Mouse (Mus musculus): Measurements from ENCODE around the gene 1700013F07Rik. TPM values are rescaled to one million over a fixed set of nuclear protein-coding genes. Genes with fewer than 3 reads are reported as not detected.
A peak's percentile ranks its signal among the peaks of the same experiment; 100 is the strongest.
"Not testable (repeated sequence)": the region's sequence is repeated elsewhere in the genome, so short reads cannot be mapped to it uniquely, and the experiment has no call there.

The 1700013F07Rik gene
- total RNA-seq, 2 experiments from 2014 or later = not detected

DNA sequence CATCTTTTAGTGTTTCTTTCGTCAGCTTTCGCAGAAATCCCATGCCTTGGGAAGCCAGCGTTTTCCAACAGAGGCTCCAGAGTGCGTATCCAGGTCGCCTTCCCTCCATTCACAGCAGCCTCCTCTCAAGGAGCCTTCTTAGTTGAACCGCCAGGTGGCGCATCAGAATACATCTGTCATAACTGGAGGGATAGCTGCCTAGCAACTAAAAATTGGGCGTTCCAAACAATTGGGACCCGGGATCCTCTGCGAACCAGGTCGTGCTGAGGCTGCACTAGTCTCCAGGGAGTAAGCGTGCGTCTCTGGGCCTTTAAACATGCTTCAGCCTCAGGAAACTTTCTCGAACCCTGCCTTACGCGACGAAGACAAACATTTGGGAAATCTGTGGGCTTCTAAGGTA, 3.4 kb downstream of the 1700013F07Rik start:
- ATAC-seq (replicated peaks; ENCODE audit: low FRiP score, poor library complexity, severe bottlenecking) = peak; percentile 89

DNA sequence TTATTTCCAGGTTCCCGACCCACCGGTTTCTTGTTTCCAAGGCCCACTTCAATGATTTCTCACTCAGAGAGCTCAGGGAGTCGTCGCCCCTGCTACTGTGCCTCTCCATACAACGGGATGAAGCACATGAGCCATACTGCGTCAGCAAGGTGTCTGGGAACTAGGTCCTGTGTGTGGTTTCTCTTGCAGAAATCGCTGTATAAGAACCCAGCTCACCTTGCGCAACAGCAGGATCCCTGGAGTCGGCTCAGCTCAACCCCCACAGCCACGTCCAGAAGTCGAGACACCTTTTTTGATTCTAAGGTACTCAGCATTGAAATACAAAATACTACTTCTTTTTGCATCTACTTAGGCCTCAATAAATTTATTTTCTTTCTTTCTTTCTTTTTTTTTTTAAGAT, 8.3 kb downstream of the 1700013F07Rik start:
- no peak for ATAC-seq (replicated peaks; ENCODE audit: low FRiP score, poor library complexity, severe bottlenecking)

DNA sequence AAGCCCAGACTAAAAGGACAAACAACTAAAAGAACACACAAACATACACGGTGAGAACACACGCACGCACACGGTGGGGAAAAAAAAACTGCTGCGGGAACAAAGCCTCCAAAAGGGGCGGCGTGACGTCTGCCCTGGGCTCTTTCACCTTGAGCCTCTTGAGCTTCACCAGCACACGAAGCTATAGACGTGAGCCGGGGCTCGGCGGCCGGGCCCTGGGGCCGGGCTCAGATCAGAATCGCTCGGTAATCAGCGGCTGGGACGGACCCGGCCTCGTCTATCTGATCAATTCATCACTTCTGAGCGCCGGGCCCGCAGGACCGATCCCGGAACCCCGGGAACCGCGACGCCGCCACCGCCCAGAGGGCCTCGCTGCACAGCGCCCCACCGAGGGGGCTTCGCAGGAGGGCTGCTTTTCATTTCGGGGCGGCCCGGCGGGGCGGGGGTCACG, 20.2 kb downstream of the 1700013F07Rik start:
- ATAC-seq (replicated peaks; ENCODE audit: low FRiP score, poor library complexity, severe bottlenecking) = peak; percentile 31

DNA sequence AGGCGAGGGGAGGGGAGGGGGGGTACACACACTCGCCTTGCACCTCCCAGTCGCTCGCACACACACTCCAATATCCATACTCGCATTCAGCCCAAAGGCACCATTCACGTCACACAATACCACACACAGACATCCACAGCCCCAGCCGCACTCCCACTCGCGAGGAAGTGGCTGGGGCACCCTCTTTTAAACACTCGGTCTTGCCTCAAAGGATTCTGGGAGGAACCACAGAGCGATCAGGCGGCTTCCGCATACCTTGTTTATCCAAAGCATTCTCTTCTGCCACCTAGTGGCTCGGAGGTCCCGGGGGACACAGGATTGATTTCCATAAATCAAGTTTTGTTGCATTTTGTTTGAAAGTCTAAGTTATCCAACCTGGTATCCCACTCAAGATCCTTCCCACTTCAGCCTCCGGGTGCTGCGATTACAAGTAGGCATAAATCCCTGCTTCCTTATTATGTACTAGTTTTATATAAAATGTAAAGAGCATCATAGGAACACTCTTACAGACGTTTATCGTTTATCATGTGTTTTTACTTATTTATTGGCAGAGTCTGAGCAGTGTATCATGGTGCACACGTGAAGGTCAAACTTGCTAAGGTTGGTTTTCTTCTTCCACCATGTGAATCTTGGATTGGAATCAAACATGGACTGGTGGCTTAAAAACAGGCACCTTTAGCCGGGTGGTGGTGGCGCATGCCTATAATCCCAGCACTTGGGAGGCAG, 20.8 kb downstream of the 1700013F07Rik start:
- peak; percentile 97 for ATAC-seq (replicated peaks; ENCODE audit: low FRiP score, poor library complexity, severe bottlenecking)

DNA sequence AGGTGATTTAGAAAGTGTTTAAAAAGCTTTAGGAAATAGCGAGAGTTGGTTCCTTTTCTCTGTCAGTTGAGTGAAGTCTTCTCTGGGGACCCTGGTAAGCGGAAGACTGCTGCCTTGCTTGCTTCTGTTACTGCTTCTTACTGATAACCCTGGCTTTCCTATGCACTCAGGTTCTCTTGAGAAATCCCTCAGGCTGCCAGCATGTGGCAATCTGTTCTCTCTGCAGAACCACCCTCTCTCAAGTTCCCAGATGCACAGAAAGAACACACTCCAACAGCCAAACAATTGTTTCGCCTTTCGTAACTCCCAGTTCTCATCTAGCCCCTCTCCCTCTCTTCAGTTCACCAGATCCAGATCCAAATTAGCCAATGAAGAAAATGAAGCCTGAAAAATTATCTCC, 23.9 kb downstream of the 1700013F07Rik start:
- no peak for ATAC-seq (replicated peaks; ENCODE audit: low FRiP score, poor library complexity, severe bottlenecking)

DNA sequence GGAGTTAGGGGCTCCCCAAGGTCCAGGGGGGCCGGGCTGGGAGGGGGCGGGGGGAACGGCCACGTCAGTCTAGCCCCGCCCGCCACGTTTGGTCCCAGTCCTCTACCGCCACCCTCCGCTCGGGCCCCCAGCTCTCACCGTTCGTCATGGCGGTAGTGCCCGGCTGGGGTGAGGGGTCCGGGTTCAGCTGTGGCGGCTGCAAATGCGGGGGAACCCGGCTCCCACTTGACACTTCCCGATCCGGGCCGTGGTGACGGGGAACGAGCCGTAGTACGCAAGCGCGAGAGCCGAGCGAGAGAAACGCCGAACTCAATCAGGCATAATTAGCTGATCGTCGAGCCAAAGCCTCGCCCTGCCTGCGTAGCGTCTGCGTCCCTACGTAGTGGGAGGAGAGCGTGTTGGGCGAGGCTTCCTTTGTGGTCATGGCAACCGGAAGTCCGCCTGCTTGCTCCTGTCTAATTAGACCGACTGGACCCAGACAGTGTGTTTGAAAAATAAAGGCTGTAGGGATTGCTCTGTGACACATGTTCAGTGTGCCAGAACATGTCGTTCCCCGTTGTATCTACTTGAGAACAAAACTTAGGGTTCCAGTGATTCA, 28.3 kb downstream of the 1700013F07Rik start, which contains the start of gene Tmem167b:
Tmem167b (minus strand) TSS at position 334 of the 598 bp plus-strand sequence.
- peak; percentile 90 for ATAC-seq (replicated peaks; ENCODE audit: low FRiP score, poor library complexity, severe bottlenecking)

DNA sequence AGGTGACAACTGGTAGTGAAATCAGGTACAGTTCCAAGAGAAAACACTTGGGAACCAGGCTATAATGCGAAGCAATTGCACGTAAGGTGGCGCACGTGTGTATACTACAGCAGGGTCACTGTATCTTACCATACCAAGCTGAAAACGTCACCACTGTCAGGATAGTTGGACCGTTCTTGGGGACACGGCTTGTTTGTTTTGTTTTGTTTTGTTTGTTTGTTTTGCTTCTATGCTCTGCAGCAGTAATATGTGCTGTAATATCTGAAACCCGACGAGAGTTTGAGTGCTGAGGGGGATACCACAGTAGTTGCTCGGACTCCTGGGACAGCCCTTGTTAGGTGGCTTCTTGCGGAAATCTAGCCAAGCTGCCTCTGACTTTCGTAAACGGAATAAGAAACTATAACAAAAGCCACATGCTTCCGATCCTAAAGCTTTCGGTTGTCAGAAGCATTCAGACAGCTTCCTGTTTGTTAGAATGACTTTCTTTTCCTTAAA, 28.9 kb downstream of the 1700013F07Rik start:
- ATAC-seq (replicated peaks; ENCODE audit: low FRiP score, poor library complexity, severe bottlenecking) = peak; percentile 71

DNA sequence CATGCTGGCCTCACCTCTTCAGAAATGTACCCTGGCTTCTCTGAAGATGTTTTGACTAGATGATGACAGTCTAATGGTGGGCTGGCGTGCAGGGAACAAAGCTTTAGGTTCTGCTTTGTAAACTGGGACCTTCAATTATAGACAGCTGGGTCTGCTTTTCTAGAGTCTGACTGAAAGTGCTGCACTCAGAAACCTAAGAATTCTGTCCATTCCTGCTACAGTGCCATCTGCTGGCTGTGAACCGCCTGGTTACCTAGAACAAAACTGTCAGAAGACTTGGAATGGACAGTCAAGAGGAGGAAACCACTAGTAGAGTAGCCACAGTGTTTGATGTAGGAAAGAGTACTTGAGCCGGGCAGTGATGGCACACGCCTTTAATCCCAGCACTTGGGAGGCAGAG, 29.4 kb downstream of the 1700013F07Rik start:
- ATAC-seq (replicated peaks; ENCODE audit: low FRiP score, poor library complexity, severe bottlenecking) = peak; percentile 65

DNA sequence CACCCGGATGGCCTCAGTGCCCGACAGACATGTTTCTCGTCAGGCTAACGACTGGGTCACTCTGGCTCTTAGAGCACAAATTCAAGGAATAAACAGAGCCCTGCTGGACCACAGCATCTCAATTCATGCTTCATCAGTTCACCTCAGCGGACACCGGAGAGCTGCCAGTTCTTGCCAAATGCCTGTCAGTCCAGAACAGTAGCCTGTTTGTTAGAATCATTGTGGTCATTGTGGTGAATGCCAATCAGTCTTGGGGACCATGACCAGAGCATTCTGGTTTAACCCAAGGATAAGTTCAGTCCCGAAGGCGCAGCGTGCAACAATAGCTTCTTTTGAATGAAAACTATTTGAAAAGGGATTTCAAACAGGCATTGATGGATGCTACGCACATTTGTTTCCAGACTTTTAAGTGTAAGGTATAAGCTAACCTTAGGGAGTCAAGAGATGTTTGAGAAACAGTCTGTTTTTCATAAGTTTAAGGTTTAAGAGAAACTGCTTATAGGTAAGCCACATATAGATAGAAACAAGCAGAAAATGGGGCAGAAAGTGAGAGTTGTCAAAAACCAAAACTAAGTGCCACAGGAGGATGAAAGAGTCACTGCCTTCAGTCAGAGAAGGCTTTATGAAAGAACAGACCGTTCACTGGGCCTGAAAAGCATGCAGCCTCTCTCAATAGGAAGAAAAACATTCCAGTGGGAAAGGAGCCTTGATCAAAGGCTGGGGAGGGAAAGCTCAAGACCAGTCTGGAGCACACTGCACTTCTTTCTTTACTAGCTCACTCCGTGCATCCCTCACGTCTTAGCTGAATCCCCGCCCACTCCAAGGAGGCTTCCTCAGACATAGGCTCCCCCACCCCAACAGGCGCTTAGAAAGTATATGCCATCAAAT, 34.3 kb downstream of the 1700013F07Rik start:
- no peak for ATAC-seq (replicated peaks; ENCODE audit: low FRiP score, poor library complexity, severe bottlenecking)

DNA sequence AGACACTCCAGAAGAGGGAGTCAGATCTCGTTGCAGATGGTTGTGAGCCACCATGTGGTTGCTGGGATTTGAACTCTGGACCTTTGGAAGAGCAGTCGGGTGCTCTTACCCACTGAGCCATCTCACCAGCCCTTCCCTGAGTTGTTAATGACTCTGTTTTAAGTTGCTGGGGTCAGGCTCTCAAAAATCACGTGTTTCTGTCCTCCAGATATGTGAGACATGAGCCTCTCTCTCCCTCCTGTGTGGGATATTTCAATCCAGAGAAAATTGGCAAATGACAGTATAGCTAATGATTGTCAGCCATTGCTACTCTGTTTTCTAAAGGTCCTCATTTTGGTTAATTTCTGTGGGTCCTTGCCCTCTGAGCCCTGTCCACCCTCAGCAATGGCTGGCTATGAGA, 35.7 kb downstream of the 1700013F07Rik start:
- ATAC-seq (replicated peaks; ENCODE audit: low FRiP score, poor library complexity, severe bottlenecking) = not testable (repeated sequence)

DNA sequence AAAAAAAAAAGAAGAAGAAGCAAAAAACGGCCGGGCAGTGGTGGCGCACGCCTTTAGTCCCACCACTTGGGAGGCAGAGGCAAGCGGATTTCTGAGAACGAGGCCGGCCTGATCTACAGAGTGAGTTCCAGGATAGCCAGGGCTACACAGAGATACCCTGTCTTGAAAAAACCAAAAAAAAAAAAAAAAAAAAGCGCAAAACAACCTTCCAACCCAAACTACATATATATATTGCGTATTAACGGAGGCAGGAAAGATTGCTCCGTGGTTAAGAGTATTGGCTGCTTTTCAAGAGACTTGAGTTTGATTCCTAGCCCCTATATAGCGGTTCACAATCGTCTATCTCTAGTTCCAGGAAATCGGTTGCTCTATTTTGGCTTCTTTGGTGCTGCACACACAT, 36.9 kb downstream of the 1700013F07Rik start:
- no peak for ATAC-seq (replicated peaks; ENCODE audit: low FRiP score, poor library complexity, severe bottlenecking)

DNA sequence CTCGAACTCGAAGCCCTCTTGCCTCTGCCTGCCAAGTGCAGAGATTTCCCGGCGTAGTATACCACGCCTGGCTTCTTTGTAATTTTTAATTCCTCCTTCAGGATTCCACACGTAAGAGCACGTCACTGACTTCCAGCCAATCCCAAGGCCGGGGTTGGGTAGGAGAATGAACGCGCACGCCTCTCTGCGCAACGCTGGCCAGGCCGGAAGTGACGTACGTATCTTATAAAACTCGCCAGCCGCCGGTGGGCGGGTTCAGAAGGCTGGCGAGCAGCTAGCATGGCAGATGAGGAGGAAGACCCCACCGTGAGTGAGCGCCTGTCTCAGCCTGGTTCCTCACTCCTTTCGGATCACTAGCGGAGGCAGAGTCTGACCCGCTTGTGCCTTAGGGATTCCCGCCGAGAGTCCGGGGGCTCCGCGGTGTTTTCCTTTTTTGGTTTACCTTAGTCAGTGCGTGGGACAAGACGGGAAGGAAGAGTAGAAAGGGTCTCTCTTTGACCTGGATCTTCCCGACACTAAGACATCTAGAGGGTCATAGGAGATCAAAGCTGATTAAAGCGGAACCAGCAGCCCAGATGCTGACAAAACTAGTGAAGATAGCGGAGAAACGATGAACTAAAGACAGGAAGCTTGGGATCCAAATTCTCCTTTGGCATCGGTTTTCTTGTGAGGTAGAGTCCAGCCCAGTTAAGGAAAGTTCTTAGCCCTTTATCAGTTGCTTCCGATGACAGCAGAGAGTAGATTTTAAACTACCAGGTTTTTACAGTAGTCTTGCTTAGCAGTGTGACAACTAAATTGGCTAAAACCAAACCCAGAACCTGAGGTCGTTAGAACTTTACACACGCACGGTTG, 37.7 kb downstream of the 1700013F07Rik start, which contains the start of gene Taf13:
Taf13 (plus strand) TSS at position 256 of the 852 bp plus-strand sequence.
- peak; percentile 97 for ATAC-seq (replicated peaks; ENCODE audit: low FRiP score, poor library complexity, severe bottlenecking)

DNA sequence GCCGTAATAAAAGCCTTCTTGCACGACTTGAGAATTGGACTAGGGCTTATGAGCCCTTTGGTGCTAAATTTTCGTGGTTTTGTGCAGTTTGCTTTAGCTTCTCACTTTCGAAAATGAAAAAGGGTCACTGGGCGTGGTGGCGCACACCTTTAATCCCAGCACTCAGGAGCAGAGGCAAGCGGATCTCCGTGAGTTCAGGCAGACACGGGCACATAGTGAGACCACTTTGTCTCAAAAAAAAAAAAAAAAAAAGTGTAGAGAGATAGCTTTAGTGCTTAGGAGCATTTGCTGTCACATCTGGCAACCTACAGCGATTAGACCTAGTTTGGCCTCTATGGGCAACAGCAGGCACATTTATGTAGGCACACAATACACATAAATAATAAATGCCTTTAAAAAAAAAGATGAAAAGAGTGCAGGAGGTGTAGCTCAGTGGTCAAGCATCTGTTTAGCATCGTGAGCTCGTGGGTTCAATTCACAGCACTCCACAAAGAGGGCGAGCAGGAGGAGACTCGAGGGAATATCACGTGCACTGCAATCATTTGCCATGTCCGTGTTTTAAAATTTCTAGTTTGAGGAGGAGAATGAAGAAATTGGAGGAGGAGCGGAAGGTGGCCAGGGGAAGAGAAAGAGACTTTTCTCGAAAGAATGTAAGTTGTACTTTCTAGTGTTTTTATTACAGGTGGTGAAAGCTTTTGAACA, 38.5 kb downstream of the 1700013F07Rik start:
- ATAC-seq (replicated peaks; ENCODE audit: low FRiP score, poor library complexity, severe bottlenecking) = no peak

DNA sequence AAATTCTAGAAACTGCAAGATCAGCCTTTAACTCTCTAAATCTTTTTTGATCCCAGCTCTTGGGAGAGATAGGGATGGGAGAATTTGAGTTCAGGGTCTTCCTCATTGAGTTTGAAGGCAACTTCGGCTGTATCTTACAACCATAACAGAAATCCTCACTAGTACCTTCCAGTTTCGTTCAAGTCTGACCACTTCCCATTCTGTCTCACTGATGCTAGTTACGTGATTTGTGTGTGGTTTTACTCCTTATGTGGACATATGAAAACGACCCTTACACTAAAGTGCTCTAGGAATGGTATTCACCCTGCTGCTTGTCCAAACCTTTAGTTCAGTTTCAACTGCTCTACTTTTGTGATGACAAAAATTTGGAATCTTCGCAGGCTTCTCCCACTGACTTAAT, 40.1 kb downstream of the 1700013F07Rik start:
- no peak for ATAC-seq (replicated peaks; ENCODE audit: low FRiP score, poor library complexity, severe bottlenecking)

DNA sequence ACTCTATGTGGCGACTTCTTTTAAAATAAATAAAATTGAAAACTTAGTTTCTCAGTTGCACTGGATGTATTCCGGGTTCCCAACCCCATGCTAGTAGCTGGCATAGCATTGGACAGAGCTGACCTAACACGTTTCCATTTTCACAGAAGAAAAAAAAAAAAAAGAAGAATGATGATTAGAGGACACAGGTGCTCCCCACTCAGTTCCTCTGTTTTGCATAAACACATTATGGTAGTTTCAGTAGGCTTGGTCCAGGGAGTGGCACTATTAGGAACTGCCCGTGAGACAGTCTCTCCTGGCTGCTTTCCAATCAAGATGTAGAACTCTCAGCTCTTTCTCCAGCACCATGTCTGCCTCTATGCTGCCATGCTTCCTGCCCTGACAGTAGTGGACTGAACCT, 50.6 kb downstream of the 1700013F07Rik start:
- ATAC-seq (replicated peaks; ENCODE audit: low FRiP score, poor library complexity, severe bottlenecking) = no peak

DNA sequence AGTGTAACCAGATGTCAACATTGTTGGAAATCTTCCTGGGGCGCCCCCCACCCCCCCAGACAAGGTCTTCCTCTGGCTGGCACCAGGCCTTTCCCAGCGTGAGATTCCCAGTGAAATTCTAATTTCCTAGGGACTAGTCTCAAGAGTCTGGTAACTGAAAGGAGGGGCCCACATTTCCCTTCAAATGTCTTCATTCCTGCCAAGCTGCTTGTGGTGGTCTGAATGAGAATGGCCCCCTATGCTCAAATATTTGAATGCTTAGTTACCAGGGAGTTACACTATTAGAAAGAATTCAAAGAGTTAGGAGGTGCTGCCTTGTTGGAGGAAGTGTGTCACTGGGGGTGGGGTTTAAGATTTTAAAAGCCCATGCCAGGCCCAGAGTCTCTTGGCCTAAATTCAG, 54.5 kb downstream of the 1700013F07Rik start:
- ATAC-seq (replicated peaks; ENCODE audit: low FRiP score, poor library complexity, severe bottlenecking) = no peak

DNA sequence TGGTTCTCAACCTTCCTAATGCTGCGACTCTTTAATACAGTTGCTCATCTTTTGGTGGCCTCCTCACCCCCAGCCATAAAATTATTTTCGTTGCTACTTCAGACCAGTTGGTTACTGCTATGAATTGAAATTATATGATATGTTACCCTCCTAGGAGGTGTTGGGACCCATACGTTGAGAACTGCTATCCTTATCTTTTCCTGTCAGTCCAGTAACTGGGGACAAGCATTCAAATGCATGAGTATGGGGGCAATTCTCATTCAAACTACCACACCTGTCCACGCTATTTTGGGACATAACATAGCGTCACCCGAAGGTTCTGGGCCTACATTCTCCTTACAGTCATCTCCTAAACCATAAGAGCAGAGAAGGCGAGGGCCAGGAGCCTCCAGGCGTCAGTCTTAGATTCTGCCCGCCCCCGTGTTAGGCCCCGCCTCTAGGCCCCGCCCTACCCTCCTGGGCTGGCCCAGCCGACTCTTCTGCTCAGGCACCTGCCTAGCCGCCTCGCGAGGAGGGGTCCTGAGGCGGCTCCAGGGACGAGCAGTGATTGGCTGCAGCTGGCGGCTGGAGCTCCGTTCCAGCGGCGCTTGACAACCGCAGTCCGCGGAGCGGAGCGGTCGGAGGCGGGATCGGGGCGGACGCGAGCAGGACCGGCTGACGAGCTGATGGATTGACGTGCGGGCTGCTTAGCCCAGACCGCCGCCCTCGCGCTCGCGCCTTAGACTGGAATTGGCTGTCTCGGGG, 57.0 kb downstream of the 1700013F07Rik start, which contains the start of gene Wdr47:
Wdr47 (plus strand) TSS at position 494 of the 744 bp plus-strand sequence.
- peak; percentile 98 for ATAC-seq (replicated peaks; ENCODE audit: low FRiP score, poor library complexity, severe bottlenecking)

Data from erythroblast, adult 5-6 weeks (primary cell).